Mouse (Mus musculus): Measurements from ENCODE around the gene Man1c1.

Gene Man1c1

GRCm38 (mm10) chr4:134512798-134513197 lies 191.3 kb downstream of the Man1c1 start:
- peak in 1 of 2 experiments; percentile 44 for DNase-seq (ENCODE audit: low spot score in 2 of 2)

GRCm38 (mm10) chr4:134511730-134512129 lies 192.4 kb downstream of the Man1c1 start:
- DNase-seq (ENCODE audit: low spot score in 2 of 2), result no peak

Data from frontal cortex, postnatal 14 days (tissue).